Mouse (Mus musculus): ENCODE results near the gene Cygb. TPM values are rescaled to one million over a fixed set of nuclear protein-coding genes. Genes with fewer than 3 reads are reported as not detected.
A peak's percentile ranks its signal among the peaks of the same experiment; 100 is the strongest.

Gene Cygb
- total and polyA plus RNA-seq, 3 experiments: 2.2 to 8.7 TPM; not detected in 1

GRCm38 (mm10) chr11:116623281-116624124 is 30.6 kb downstream of the Cygb start (continued):
- no peak for TF ChIP-seq USF2 (IDR thresholded peaks at IDR 0.05; ENCODE audit: borderline replicate concordance in 1 of 2, insufficient read depth in 1 of 2, low read depth in 1 of 2, low read length in 2 of 2)
- no peak for TF ChIP-seq ELF1 (IDR thresholded peaks at IDR 0.05; ENCODE audit: low read depth, low read length)
- TF ChIP-seq CTCF (IDR thresholded peaks at IDR 0.05 in 2 of 3, conservative IDR thresholded peaks at IDR 0.05 in 1 of 3; ENCODE audit: control insufficient read depth in 1 of 3, insufficient read depth in 1 of 3, low read depth in 2 of 3, low read length in 3 of 3, poor library complexity in 1 of 3, severe bottlenecking in 1 of 3): peak in 2 of 3 experiments; percentile 14 to 33; a peak in 1 of 6 replicates
- peak; percentile 29; the same call in 1 of the 2 replicates for TF ChIP-seq SIN3A (IDR thresholded peaks at IDR 0.05; ENCODE audit: low read length)

- H3K79me2 ChIP-seq (ENCODE audit: control insufficient read depth, insufficient read depth, low read length, poor library complexity): peaks cover 6% of the 10 kb centered on the region
- no peak overlapping the region for H3K9ac ChIP-seq (ENCODE audit: control insufficient read depth, low read depth, low read length, poor library complexity, severe bottlenecking)
- H3K27ac ChIP-seq (ENCODE audit: control insufficient read depth, low read depth, low read length): no peak overlapping the region; the same call in 1 of the 2 replicates
- H3K27me3 ChIP-seq (ENCODE audit: control insufficient read depth in 1 of 2, insufficient read depth in 2 of 2, low read length in 2 of 2): no peaks in the 10 kb centered on the region
- H3K4me1 ChIP-seq (ENCODE audit: control insufficient read depth in 1 of 2, insufficient read depth in 2 of 2, low read length in 2 of 2): peaks cover 25 to 69% of the 10 kb centered on the region in 2 experiments
- TF ChIP-seq TCF12 (IDR thresholded peaks at IDR 0.05; ENCODE audit: low read depth, low read length) (no peak), SIN3A (IDR thresholded peaks at IDR 0.05; ENCODE audit: low read length) (no peak), MYB (IDR thresholded peaks at IDR 0.05; ENCODE audit: low read depth, low read length) (no peak), ZNF384 (IDR thresholded peaks at IDR 0.05; ENCODE audit: low read depth, low read length) (no peak), JUND (IDR thresholded peaks at IDR 0.05; ENCODE audit: low read depth, low read length) (no peak), GABPA (IDR thresholded peaks at IDR 0.05; ENCODE audit: low read depth, low read length) (no peak), E2F4 (IDR thresholded peaks at IDR 0.05; ENCODE audit: borderline replicate concordance, low read depth, low read length) (no peak), ELF1 (IDR thresholded peaks at IDR 0.05; ENCODE audit: low read depth, low read length) (no peak), MAFK (IDR thresholded peaks at IDR 0.05; ENCODE audit: borderline replicate concordance, low read depth, low read length) (no peak), MXI1 (IDR thresholded peaks at IDR 0.05; ENCODE audit: low read depth, low read length) (no peak), ZC3H11A (IDR thresholded peaks at IDR 0.05; ENCODE audit: low read depth, low read length) (no peak), CHD2 (IDR thresholded peaks at IDR 0.05; ENCODE audit: low read length) (no peak)
- H3K36me3 ChIP-seq (ENCODE audit: control insufficient read depth in 1 of 2, insufficient read depth in 2 of 2, low read length in 2 of 2): peaks cover 0 to 29% of the 10 kb centered on the region in 2 experiments; a peak in 2 of 4 replicates
- H3K4me3 ChIP-seq (ENCODE audit: control insufficient read depth in 1 of 2, insufficient read depth in 1 of 2, low read depth in 2 of 2, low read length in 2 of 2): no peak overlapping the region
- H3K9me3 ChIP-seq (replicated peaks; ENCODE audit: insufficient read depth, low read length): no peaks in the 10 kb centered on the region
- DNase-seq (ENCODE audit: low read depth, low spot score): no peak
Measured at GRCm38 (mm10) chr11:116621258-116621704, 32.8 kb downstream of the Cygb start.

GRCm38 (mm10) chr11:116620559-116621253 is 33.4 kb downstream of the Cygb start:
- Histone ChIP-seq H3K27ac (ENCODE audit: control insufficient read depth, low read depth, low read length) (peak overlapping the region; percentile 65), H3K9me3 (replicated peaks; ENCODE audit: insufficient read depth, low read length) (no peaks in the 10 kb centered on the region), H3K4me1 (ENCODE audit: control insufficient read depth in 1 of 2, insufficient read depth in 2 of 2, low read length in 2 of 2) (peaks cover 24 to 72% of the 10 kb centered on the region in 2 experiments), H3K79me2 (ENCODE audit: control insufficient read depth, insufficient read depth, low read length, poor library complexity) (peaks cover 6% of the 10 kb centered on the region), H3K27me3 (ENCODE audit: control insufficient read depth in 1 of 2, insufficient read depth in 2 of 2, low read length in 2 of 2) (no peaks in the 10 kb centered on the region), H3K9ac (ENCODE audit: control insufficient read depth, low read depth, low read length, poor library complexity, severe bottlenecking) (peak overlapping the region; percentile 23), H3K36me3 (ENCODE audit: control insufficient read depth in 1 of 2, insufficient read depth in 2 of 2, low read length in 2 of 2) (peaks cover 0 to 33% of the 10 kb centered on the region in 2 experiments; a peak in 2 of 4 replicates), H3K4me3 (ENCODE audit: control insufficient read depth in 1 of 2, insufficient read depth in 1 of 2, low read depth in 2 of 2, low read length in 2 of 2) (peak overlapping the region; percentile 13 to 45)
- TF ChIP-seq TAL1 (IDR thresholded peaks at IDR 0.05; ENCODE audit: low read length): no peak
- DNase-seq (ENCODE audit: low read depth, low spot score): no peak
